Mouse (Mus musculus) heart, adult 9 months (tissue): ENCODE data around the gene Psmd9.

Source experiments
- DNase-seq, 2 experiments: peaks; one replicate each; pipeline ENCODE4 v3.0.0; 2022; ENCODE audit warnings: low spot score in 2 of 2

Gene Psmd9

DNA sequence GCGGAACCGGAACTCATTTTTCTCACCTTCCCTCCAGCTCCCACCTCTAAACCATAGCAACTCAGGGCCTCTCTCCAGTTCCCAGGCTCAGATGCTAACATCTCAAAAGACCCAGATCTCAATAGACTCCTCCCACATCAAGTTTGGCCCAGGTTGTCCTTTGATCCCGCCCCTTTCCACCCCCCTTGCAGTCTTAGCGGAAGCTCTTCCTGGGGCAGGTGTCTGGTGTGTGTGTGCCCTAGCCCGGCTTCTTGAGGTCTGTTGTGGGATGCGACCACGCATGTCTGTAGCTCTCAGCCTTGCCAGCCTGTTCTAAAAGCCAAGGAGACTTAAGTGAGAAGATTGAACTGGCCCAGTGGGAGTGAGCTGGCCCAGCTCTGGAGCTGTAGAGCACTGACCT, 18.6 kb upstream of the Psmd9 start:
- no peak for DNase-seq

- peak; percentile 48 to 67 for DNase-seq
These were observed 18.1 kb upstream of the Psmd9 start for GRCm38 (mm10) chr5:123151077-123151476.

DNA sequence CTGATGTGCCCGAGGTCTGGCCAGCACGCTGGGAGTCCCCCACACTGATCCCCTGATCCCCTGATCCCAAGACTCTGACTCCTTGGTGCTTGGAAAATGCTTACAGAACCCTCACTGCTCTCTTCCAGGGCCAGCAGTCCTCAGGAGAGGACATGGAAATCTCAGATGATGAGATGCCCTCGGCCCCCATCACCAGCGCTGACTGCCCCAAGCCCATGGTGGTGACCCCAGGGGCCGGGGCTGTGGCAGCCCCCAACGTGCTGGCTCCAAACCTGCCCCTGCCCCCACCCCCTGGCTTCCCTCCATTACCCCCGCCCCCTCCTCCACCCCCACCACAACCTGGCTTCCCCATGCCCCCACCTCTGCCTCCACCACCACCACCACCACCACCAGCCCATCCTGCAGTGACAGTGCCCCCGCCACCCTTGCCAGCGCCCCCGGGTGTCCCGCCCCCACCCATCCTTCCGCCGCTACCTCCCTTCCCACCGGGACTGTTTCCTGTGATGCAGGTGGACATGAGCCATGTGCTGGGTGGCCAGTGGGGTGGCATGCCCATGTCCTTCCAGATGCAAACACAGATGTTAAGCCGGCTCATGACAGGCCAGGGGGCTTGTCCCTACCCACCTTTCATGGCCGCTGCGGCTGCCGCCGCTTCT, 17.4 kb upstream of the Psmd9 start:
- DNase-seq, result no peak

GRCm38 (mm10) chr5:123152901-123153300, 16.3 kb upstream of the Psmd9 start:
- DNase-seq, result no peak

- DNase-seq, result peak; percentile 35 to 72
These were observed 13.8 kb upstream of the Psmd9 start for GRCm38 (mm10) chr5:123155425-123155824.

DNA sequence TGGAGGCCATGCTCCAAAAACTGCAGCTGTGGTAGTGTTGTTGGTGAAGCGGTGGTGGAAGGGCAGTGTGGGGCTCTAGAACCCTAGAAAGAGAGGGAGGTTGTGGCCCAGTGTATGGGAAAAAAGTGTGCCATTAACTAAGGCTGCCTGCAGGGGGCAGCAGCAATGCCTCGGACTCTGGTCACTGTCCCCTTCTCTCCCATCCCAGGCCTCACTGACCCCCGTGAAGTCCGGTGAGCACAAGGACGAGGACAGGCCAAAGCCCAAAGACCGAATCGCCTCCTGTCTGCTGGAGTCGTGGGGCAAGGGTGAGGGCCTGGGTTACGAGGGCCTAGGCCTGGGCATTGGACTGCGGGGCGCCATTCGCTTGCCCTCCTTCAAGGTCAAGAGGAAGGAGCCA, 12.4 kb upstream of the Psmd9 start:
- DNase-seq, result no peak

GRCm38 (mm10) chr5:123157972-123158371, 11.2 kb upstream of the Psmd9 start:
- no peak for DNase-seq

- DNase-seq, result no peak
These were observed 9.8 kb upstream of the Psmd9 start for GRCm38 (mm10) chr5:123159446-123159845.

DNA sequence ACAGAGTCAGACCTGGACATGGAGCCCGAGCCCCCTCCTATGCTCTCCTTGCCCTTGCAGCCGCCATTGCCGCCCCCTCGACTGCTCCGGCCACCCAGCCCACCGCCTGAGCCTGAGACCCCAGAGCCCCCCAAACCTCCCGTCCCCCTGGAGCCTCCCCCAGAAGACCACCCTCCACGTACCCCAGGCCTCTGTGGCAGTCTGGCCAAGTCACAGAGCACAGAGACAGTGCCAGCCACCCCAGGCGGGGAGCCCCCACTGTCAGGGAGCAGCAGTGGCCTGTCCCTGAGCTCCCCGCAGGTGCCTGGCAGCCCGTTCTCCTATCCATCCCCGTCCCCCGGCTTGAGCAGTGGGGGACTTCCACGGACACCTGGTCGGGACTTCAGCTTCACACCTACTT, 9.3 kb upstream of the Psmd9 start:
- DNase-seq, result no peak

- no peak for DNase-seq
These were observed 8.9 kb upstream of the Psmd9 start for GRCm38 (mm10) chr5:123160341-123160740.

GRCm38 (mm10) chr5:123162942-123163341, 6.3 kb upstream of the Psmd9 start:
- no peak for DNase-seq

DNA sequence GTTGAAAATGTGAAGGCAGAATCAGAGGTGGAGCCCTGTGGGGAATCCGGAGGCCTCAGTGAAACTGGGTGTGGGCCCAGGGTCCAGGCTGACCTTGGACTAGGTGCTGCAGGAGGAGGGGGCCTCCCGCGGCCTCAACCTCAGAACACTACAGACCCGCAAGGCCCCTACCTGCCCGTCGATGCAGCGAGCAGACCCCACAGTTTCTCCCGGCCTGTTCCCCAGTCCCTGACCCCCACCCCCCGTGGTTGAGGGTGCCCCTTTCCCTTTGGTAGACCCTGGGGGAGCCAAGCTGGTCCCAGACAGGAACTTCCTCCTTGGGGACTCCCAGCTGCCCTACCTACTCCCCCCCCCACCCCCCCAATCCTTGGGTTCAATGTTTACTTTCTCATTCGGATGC, 2.8 kb upstream of the Psmd9 start:
- DNase-seq, result no peak

DNA sequence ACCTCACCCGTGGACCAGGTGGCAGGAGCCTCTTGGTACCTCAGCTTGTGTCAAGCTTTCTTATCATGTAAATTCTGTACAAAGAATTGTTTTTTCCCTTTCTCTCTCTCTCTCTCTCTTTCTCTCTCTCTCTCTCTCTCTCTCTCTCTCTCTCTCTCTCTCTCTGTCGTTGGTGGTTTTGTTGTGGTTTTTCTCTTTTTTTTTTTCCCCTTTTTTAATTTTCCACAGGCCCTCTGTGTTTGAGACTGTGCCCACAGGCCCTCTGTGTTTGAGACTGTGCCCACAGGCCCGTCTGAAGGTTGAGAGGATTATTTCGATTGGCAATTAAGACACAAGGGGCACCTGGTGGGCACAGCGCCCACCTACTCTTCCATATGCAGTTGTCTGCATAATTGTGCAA, 1.6 kb upstream of the Psmd9 start:
- DNase-seq, result no peak

DNA sequence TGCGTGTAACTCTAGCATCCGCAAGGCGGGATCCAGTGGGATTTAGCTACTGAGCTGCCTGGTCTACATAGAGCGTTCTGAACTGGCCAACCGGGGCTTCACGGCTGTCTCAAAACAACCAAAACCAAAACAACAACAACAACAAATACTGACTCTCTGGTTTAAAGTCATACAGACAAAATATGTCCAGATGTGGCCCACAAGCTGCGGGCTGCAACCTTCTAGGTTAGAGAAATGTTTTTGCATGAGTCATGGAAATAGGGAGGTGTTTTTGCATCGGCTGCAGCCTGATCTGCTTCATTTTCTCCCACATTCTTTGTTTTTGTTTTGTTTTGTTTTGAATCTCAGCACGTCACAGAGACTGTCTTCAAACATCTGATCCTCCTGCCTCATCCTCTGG, 1.2 kb downstream of the Psmd9 start:
- no peak for DNase-seq

GRCm38 (mm10) chr5:123171646-123172350, 2.6 kb downstream of the Psmd9 start:
- DNase-seq, result peak; percentile 68 to 76

DNA sequence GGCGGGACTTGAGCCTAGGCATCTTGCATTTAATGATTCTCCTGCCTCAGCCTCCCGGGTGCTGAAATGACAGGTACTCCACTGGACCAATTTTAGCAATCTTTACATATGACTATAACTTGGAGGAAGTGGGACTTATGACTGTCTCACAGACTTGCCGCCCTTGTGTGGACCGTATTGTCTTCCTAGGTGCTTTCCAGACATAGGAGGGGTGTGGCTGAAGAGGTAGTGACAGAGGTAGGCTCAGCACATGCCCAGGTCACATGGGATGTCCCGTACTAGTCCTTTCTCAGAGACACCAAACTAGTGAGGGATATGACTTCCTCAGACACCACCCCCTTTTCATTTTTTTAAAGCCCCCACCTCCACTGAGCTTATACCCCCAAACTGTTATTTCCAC, 9.6 kb downstream of the Psmd9 start:
- DNase-seq, result no peak

DNA sequence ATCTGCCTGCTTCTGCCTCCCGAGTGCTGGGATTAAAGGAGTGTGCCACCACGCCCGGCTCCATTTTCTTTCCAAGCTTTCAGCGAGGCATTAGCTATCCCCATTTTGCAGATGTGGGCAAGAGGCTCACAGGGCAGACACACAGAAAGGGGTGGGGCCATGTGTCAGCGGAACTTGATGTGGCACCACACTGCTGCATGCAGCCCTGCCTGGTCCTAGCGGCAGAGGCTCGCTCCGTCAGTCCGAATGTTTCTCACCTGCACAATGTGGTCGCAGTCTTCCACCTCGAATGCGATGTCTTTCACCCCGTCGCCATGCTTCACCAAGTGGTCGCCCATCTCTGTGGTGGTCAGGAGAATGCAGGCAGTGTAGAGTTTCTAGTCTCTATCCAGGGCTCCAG, 11.2 kb downstream of the Psmd9 start:
- no peak for DNase-seq

DNA sequence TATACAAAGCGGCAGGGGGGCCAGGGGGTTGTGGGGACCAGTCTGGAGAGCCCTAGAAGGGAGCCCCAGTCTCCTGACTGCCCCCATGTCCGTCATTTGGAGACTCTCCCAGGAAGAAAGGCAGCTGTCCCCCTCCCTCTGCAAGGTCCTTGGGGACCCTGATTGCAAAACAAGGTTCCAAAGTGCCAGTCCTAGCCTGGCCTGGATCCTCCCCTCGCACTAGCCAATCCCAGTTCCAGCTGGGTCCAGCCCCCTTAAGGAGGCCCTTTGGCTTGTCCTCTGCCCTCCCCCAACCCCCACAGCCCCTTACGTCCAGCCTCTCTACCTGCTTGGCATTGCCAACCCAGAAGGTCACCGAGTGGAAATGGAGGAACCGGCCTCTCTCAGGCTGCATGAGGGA, 12.3 kb downstream of the Psmd9 start:
- DNase-seq, result peak; percentile 28 to 29

DNA sequence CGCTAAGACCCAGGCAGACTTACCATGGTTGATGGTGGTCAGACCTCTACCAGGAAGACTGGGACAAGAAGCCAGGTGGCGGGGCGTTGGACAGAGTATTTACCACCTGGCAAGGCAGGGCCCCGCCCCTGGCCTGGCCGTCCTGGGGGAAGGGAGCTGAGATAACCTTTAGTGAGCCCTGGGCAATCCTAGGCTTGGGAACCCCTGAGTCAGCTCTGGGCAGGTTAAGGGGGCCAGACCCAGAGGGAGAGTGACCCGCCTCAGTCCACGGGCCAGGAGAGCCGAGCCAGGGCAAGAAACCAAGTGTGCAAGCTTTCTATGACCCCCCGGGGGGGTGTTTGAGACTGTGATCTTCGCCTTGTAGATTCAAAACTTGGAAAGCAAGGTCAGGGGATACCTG, 13.4 kb downstream of the Psmd9 start, which contains the start of gene Hpd:
Gene Hpd, minus strand, starts transcription at position 77 of the 400 bp plus-strand sequence.
- DNase-seq, result no peak

- DNase-seq, result no peak
These were observed 16.8 kb downstream of the Psmd9 start for GRCm38 (mm10) chr5:123185966-123186365.

- no peak for DNase-seq
These were observed 18.1 kb downstream of the Psmd9 start for GRCm38 (mm10) chr5:123187306-123187705.

- no peak for DNase-seq
These were observed 21.7 kb downstream of the Psmd9 start for GRCm38 (mm10) chr5:123190912-123191311.

DNA sequence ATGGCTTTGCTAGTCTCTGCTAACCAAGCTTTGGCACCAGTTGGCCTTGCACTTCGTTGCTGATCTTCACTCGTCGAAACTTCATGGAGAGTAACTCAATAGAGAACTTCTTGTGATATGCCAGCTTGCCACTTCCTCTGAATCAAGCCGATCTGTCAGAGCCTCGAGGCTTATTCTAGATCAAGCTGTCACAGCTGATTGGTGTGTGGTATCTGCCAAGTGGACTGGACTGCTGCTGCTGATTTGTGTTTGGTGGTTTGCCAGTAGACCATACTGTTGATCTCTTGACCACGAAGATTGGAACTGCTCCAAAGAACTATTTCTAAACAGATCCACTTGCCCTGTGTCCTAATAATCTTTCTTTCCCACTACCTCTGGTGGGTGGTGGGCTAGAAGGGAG, 22.2 kb downstream of the Psmd9 start:
- DNase-seq, result no peak
